Mouse (Mus musculus) liver, adult 2 months (tissue): ENCODE results near the gene Nid2. TPM values are rescaled to one million over a fixed set of nuclear protein-coding genes. Genes with fewer than 3 reads are reported as not detected.
A peak's percentile ranks its signal among the peaks of the same experiment; 100 is the strongest.

Experiments
- DNase-seq: peaks from one replicate; pipeline ENCODE4 v3.0.0-alpha.2; 2011; ENCODE audit warnings: low read depth, low spot score; ENCODE audit errors: extremely low read depth
- H3K27ac ChIP-seq: fragments of 200-500 bp; replicated peaks from 2 replicates; pipeline ENCODE4 v1.5.1; 2012; ENCODE audit warnings: low read depth, mild to moderate bottlenecking, control low read depth, inconsistent platforms, low read length; ENCODE audit not compliant: insufficient read depth
- H3K27me3 ChIP-seq: fragments of 200-500 bp; 2 replicates; pipeline ENCODE4 v1.6.1; 2012; ENCODE audit warnings: mild to moderate bottlenecking, moderate library complexity, low read length, inconsistent platforms; ENCODE audit not compliant: control insufficient read depth, insufficient read depth
- H3K36me3 ChIP-seq: fragments of 200-500 bp; 2 replicates; pipeline ENCODE4 v1.6.1; 2012; ENCODE audit warnings: low read length, inconsistent platforms; ENCODE audit not compliant: control insufficient read depth, insufficient read depth
- H3K4me1 ChIP-seq: fragments of 200-500 bp; 2 replicates; pipeline ENCODE4 v1.6.1; 2011; ENCODE audit warnings: low read length; ENCODE audit not compliant: control insufficient read depth, insufficient read depth
- H3K4me3 ChIP-seq: fragments of 200-500 bp; 2 replicates; pipeline ENCODE4 v1.5.1; 2011; ENCODE audit warnings: low read depth, mild to moderate bottlenecking, control low read depth, low read length, moderate library complexity; ENCODE audit not compliant: insufficient read depth
- H3K79me2 ChIP-seq: fragments of 200-500 bp; 2 replicates; pipeline ENCODE4 v1.6.1; 2012; ENCODE audit warnings: inconsistent platforms, mild to moderate bottlenecking, low read length, moderate library complexity; ENCODE audit not compliant: control insufficient read depth, insufficient read depth
- H3K9ac ChIP-seq: fragments of 200-500 bp; 2 replicates; pipeline ENCODE4 v1.6.1; 2012; ENCODE audit warnings: low read depth, mild to moderate bottlenecking, control low read depth, inconsistent platforms, low read length
- CTCF ChIP-seq: fragments of 200-500 bp; IDR thresholded peaks from 2 replicates; pipeline ENCODE4 v1.5.1; 2011; ENCODE audit warnings: low read depth, low read length, control low read depth
- POLR2A ChIP-seq: fragments of 200-500 bp; IDR thresholded peaks from 2 replicates; pipeline ENCODE4 v1.6.1; 2011; ENCODE audit warnings: low read length, control low read depth; ENCODE audit not compliant: insufficient read depth; ENCODE audit errors: extremely low read depth
- WGBS: fragments of 180-500 bp; shearing (Covaris S2); methylation state at CpG from one replicate; pipeline ENCODE4 v1.1.7; 2018; 5-methylcytosine and 5-hydroxymethylcytosine counted together
- polyA plus RNA-seq: library from polyadenylated mRNA; depleted of rRNA; stranded (reverse); fragments of >200 nt; gene quantifications from 2 replicates; pipeline ENCODE4 v1.2.3, GENCODE M21; 2012
- total RNA-seq: library from RNA; depleted of rRNA; stranded (reverse); fragments of >200 nt; gene quantifications from 2 replicates; pipeline ENCODE4 v1.2.3, GENCODE M21; 2014

Nid2 gene
- total and polyA plus RNA-seq, 2 experiments: 2.3 to 6.0 TPM

DNA sequence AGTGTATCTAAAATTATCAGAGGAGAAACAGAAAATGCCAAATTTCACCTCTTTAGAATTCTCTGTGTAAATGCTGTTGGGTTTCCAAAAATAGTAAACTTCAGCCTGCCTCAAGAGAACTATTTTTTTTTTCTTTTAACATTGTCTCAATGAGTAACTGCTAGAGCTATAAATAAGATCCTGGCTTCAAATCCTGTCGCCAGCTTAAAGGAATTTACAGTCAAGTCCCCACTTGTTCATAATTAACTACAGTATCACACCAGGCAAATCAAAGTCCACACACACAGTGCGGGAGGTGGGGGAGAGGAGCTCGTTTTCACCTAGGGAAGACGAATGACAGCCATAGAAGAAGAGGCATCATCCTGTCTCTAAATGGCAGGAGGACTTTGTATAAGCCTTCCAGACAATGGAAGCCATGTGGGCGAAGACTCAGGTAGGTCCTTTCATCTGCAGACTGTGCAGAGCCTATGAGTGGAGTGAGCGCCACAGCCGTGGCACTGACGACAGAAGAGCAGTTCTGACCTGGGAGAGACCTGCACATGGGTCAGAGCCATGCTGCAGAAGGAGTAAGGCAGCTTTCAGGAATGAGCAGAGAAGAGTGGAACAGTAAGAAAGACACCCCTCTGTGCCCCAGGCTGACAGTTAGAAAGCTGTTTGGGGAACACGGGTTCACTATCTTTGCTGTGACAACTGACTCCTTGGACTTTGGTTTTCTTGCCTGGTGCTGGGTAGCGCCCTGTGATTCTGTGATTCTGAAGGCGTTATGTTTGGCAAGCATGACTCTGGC lies 43.2 kb upstream of the Nid2 start:
- peak; percentile 86 for DNase-seq

DNA sequence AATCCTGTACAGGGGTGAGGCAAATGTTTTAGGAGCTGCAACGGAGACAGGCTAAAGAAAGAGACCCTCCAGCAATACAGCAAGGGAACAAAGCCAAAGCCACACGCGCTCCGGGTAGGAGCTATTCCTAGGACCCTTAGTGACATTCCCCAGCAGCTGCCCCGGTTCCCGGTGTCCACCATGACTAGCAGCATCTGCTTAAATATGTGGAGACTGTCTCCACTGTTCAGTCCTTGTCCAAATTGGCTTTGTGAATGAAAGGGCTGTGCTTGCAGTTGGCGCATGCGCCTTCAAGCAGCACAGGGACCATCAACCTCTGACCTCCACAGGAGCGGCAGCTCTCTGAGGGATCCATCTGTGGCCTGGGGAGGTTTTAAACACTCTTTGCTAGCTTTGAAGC lies 41.9 kb upstream of the Nid2 start:
- 28% methylated on average over 9 of the region's 9 CpGs for WGBS
- no peaks in the 10 kb centered on the region for H3K36me3 ChIP-seq
- H3K27ac ChIP-seq: no peak overlapping the region
- peak; percentile 69 for DNase-seq
- peaks cover 14% of the 10 kb centered on the region for H3K4me1 ChIP-seq
- H3K4me3 ChIP-seq: no peak overlapping the region
- TF ChIP-seq CTCF (no peak), POLR2A (no peak)
- H3K27me3 ChIP-seq: no peaks in the 10 kb centered on the region
- H3K79me2 ChIP-seq: peaks cover 5% of the 10 kb centered on the region; the same call in 1 of the 2 replicates
- H3K9ac ChIP-seq: no peak overlapping the region

More for the DNA sequence above, 43.2 kb upstream of the Nid2 start:
- no peaks in the 10 kb centered on the region for H3K36me3 ChIP-seq
- peaks cover 3% of the 10 kb centered on the region; the same call in 1 of the 2 replicates for H3K79me2 ChIP-seq
- H3K4me1 ChIP-seq: peaks cover 14% of the 10 kb centered on the region
- TF ChIP-seq POLR2A (no peak), CTCF (no peak)
- H3K27ac ChIP-seq: peak overlapping the region; percentile 55
- H3K27me3 ChIP-seq: no peaks in the 10 kb centered on the region
- peak overlapping the region; percentile 48 for H3K4me3 ChIP-seq
- peak overlapping the region; percentile 65 for H3K9ac ChIP-seq
- 19% methylated on average over 11 of the region's 11 CpGs for WGBS

GRCm38 (mm10) chr14:19711771-19712170 lies 39.3 kb upstream of the Nid2 start:
- DNase-seq: peak; percentile 57
- 12% methylated on average over 1 of the region's 1 CpGs for WGBS
- Histone ChIP-seq H3K9ac (no peak overlapping the region), H3K79me2 (peaks cover 5% of the 10 kb centered on the region; the same call in 1 of the 2 replicates), H3K27ac (no peak overlapping the region), H3K4me3 (no peak overlapping the region), H3K27me3 (no peaks in the 10 kb centered on the region), H3K36me3 (no peaks in the 10 kb centered on the region), H3K4me1 (peaks cover 14% of the 10 kb centered on the region)
- TF ChIP-seq POLR2A: no peak
- no peak for TF ChIP-seq CTCF

DNA sequence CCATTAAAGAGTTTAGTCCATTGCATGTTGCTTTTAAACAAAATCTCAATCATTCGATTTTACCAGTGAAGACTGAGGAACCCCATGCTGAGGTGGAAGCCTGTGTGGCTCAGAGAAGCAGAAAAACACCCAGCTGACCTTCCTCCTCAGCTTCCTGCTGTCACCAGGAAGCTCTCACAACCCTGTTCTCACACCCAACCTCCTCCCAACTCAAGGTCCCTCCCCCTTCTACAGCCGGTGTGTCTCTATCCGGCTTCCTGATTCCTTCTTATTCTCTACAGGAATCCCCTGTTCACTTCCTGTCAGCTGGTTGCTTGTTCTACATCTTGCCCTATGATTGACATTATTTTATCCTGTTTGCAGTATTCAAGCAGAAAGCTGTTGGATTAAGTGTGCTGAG lies 38.0 kb upstream of the Nid2 start:
- Histone ChIP-seq H3K4me1 (peaks cover 8% of the 10 kb centered on the region), H3K4me3 (no peak overlapping the region), H3K27ac (no peak overlapping the region), H3K9ac (no peak overlapping the region), H3K36me3 (no peaks in the 10 kb centered on the region), H3K79me2 (peaks cover 5% of the 10 kb centered on the region; the same call in 1 of the 2 replicates), H3K27me3 (no peaks in the 10 kb centered on the region)
- WGBS: 63% methylated on average over 3 of the region's 3 CpGs
- DNase-seq: peak; percentile 34
- TF ChIP-seq POLR2A (no peak), CTCF (no peak)

DNA sequence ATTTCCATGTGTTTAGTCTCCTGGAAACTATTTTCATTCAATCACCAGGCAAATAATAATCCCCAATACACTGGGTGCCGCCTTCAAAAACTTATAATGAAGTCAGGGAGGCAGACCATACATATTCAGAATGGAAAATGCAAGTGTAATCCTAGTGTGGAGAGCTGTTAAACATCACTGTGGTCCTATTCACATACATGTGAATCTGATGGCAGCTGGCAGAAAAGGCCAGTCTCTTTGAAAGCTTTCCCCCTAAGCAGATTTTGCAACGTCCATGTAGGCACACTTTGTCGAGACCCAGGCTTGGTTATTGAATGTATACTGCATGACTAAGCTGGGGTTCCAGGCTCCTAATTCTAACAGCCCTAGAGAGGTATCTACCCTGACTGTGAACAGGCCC lies 32.0 kb upstream of the Nid2 start:
- no peak for DNase-seq
- no peaks in the 10 kb centered on the region for H3K27me3 ChIP-seq
- TF ChIP-seq CTCF: no peak
- H3K9ac ChIP-seq: no peak overlapping the region
- no peak overlapping the region for H3K27ac ChIP-seq
- 75% methylated on average over 3 of the region's 3 CpGs for WGBS
- H3K79me2 ChIP-seq: peaks cover 4% of the 10 kb centered on the region; the same call in 1 of the 2 replicates
- no peaks in the 10 kb centered on the region for H3K4me1 ChIP-seq
- H3K4me3 ChIP-seq: no peak overlapping the region
- no peaks in the 10 kb centered on the region for H3K36me3 ChIP-seq

- no peak for DNase-seq
- Histone ChIP-seq H3K4me3 (no peak overlapping the region), H3K27ac (no peak overlapping the region), H3K9ac (no peak overlapping the region), H3K4me1 (no peaks in the 10 kb centered on the region), H3K79me2 (peaks cover 4% of the 10 kb centered on the region; the same call in 1 of the 2 replicates), H3K27me3 (no peaks in the 10 kb centered on the region), H3K36me3 (peaks cover 3% of the 10 kb centered on the region)
- 92% methylated on average over 2 of the region's 2 CpGs for WGBS
- TF ChIP-seq POLR2A (no peak), CTCF (no peak)
Observed at GRCm38 (mm10) chr14:19720044-19720611, 30.9 kb upstream of the Nid2 start.
